Mouse (Mus musculus) cortical plate, adult 2 months (tissue): ENCODE measurements at regions not wholly inside any gene's neighbourhood (a gene's known extent, or its start where the extent isn't known, plus 50 kb on each side); places are given as distances from the start of the nearest gene placed in this dataset.
A peak's percentile ranks its signal among the peaks of the same experiment; 100 is the strongest.

Source experiments
- H3K27ac ChIP-seq: fragments of 200-500 bp; 2 replicates; pipeline ENCODE4 v1.5.1; 2012; ENCODE audit warnings: low read length, control low read depth, inconsistent platforms; ENCODE audit not compliant: insufficient read depth
- H3K4me1 ChIP-seq: fragments of 200-500 bp; 2 replicates; pipeline ENCODE4 v1.6.1; 2011; ENCODE audit warnings: low read length; ENCODE audit not compliant: control insufficient read depth, insufficient read depth
- H3K4me3 ChIP-seq: fragments of 200-500 bp; 2 replicates; pipeline ENCODE4 v1.5.1; 2011; ENCODE audit warnings: mild to moderate bottlenecking, low read length, control low read depth; ENCODE audit not compliant: insufficient read depth
- CTCF ChIP-seq: fragments of 200-500 bp; IDR thresholded peaks from 2 replicates; pipeline ENCODE4 v1.5.1; 2011; ENCODE audit warnings: mild to moderate bottlenecking, control low read depth, low read length; ENCODE audit not compliant: insufficient read depth; ENCODE audit errors: extremely low read depth
- POLR2A ChIP-seq: fragments of 200-500 bp; IDR thresholded peaks from 2 replicates; pipeline ENCODE4 v1.6.1; 2011; ENCODE audit warnings: mild to moderate bottlenecking, low read length, control low read depth; ENCODE audit not compliant: insufficient read depth; ENCODE audit errors: extremely low read depth

GRCm38 (mm10) chr1:57209281-57209680 lies 168.1 kb upstream of the 1700066M21Rik start:
- no peak overlapping the region for H3K4me3 ChIP-seq
- TF ChIP-seq POLR2A (no peak), CTCF (no peak)
- no peak overlapping the region for H3K27ac ChIP-seq
- peaks cover 2% of the 10 kb centered on the region; the same call in 1 of the 2 replicates for H3K4me1 ChIP-seq

- Histone ChIP-seq H3K4me3 (no peak overlapping the region), H3K4me1 (peaks cover 2% of the 10 kb centered on the region; the same call in 1 of the 2 replicates), H3K27ac (no peak overlapping the region)
- TF ChIP-seq POLR2A (no peak), CTCF (no peak)
Measured at GRCm38 (mm10) chr1:57211046-57211445, 166.4 kb upstream of the 1700066M21Rik start.

GRCm38 (mm10) chr1:57213428-57213874 lies 164.0 kb upstream of the 1700066M21Rik start:
- no peak overlapping the region for H3K27ac ChIP-seq
- H3K4me3 ChIP-seq, result no peak overlapping the region
- no peak for TF ChIP-seq POLR2A
- no peak for TF ChIP-seq CTCF
- peaks cover 2% of the 10 kb centered on the region; the same call in 1 of the 2 replicates for H3K4me1 ChIP-seq

GRCm38 (mm10) chr1:57214266-57214665 lies 163.2 kb upstream of the 1700066M21Rik start:
- no peak for TF ChIP-seq POLR2A
- TF ChIP-seq CTCF, result no peak
- Histone ChIP-seq H3K27ac (no peak overlapping the region), H3K4me3 (no peak overlapping the region), H3K4me1 (peaks cover 2% of the 10 kb centered on the region; the same call in 1 of the 2 replicates)

- TF ChIP-seq CTCF (no peak), POLR2A (no peak)
Measured at GRCm38 (mm10) chr1:57217656-57218055, 159.8 kb upstream of the 1700066M21Rik start.

GRCm38 (mm10) chr1:57218127-57218526 lies 159.3 kb upstream of the 1700066M21Rik start:
- TF ChIP-seq POLR2A (no peak), CTCF (no peak)
- Histone ChIP-seq H3K27ac (no peak overlapping the region), H3K4me1 (peaks cover 2% of the 10 kb centered on the region; the same call in 1 of the 2 replicates), H3K4me3 (no peak overlapping the region)

More at GRCm38 (mm10) chr1:57217656-57218055, 159.8 kb upstream of the 1700066M21Rik start:
- Histone ChIP-seq H3K27ac (no peak overlapping the region), H3K4me3 (no peak overlapping the region), H3K4me1 (peaks cover 2% of the 10 kb centered on the region; the same call in 1 of the 2 replicates)

GRCm38 (mm10) chr1:57218616-57219015 lies 158.8 kb upstream of the 1700066M21Rik start:
- Histone ChIP-seq H3K4me1 (no peaks in the 10 kb centered on the region), H3K27ac (0 out of 2 replicates have a peak overlapping the region, but pooled peaks have one; percentile 65), H3K4me3 (no peak overlapping the region)
- no peak for TF ChIP-seq POLR2A
- no peak for TF ChIP-seq CTCF

- peak overlapping the region; percentile 13; the same call in 1 of the 2 replicates for H3K4me3 ChIP-seq
- TF ChIP-seq POLR2A (no peak), CTCF (no peak)
- no peak overlapping the region for H3K27ac ChIP-seq
- no peaks in the 10 kb centered on the region for H3K4me1 ChIP-seq
Measured at GRCm38 (mm10) chr1:57224425-57225104, 152.9 kb upstream of the 1700066M21Rik start.

GRCm38 (mm10) chr1:57243607-57244408 lies 133.6 kb upstream of the 1700066M21Rik start:
- TF ChIP-seq POLR2A, result no peak
- TF ChIP-seq CTCF, result no peak
- no peak overlapping the region for H3K4me3 ChIP-seq
- peak overlapping the region; percentile 65; the same call in 1 of the 2 replicates for H3K27ac ChIP-seq
- H3K4me1 ChIP-seq, result no peaks in the 10 kb centered on the region
